In genomic region chr14:27758230-27758629, GRCm38 (mm10) we compare ENCODE assay signal across 10 mouse cellular contexts.
DNase-seq lines count a peak whose midpoint lies in the region; ATAC-seq and TF ChIP-seq lines count a peak whose summit lies in the region.
"Had no signal": no experiment of that assay in that cellular context is flagged by ENCODE, and none has a peak within 500 bp of the region (broad histone marks: within the 10 kb centered on the region; RNA-seq: fewer than 3 reads in every experiment).

No protein-coding gene starts in this region.

- no peak for TF ChIP-seq POLR2A in cortical plate, adult 2 months (IDR thresholded peaks at IDR 0.05; ENCODE audit: extremely low read depth, insufficient read depth, low read length)

- H3K9me3 ChIP-seq in midbrain, embryonic 13.5 days, result no peaks in the 10 kb centered on the region
- H3K9me3 ChIP-seq: forebrain, embryonic 13.5 days had no signal

- DNase-seq in gastrocnemius, adult 2 months, result no peak
- DNase-seq in gastrocnemius, adult 18-20 months (ENCODE audit: low spot score), result no peak
- DNase-seq in left cerebral cortex, adult 18-20 months (ENCODE audit: low spot score in 2 of 2), result peak; percentile 36 to 49
- DNase-seq in left cerebral cortex, adult 11 months (ENCODE audit: low spot score), result no peak
- DNase-seq in retina, embryonic 14.5 days (ENCODE audit: low spot score), result peak; percentile 27
- no peak for DNase-seq in retina, postnatal 1 day

- no peaks in the 10 kb centered on the region for H3K36me3 ChIP-seq in midbrain, embryonic 13.5 days

- H3K4me2 ChIP-seq in midbrain, embryonic 13.5 days (replicated peaks), result no peak overlapping the region
- H3K4me2 ChIP-seq: forebrain, embryonic 13.5 days; hindbrain, embryonic 14.5 days had no signal

- peak; percentile 43 for TF ChIP-seq CTCF in gastrocnemius, adult 2 months (IDR thresholded peaks at IDR 0.05)
- peak; percentile 28; the same call in 1 of the 2 replicates for TF ChIP-seq CTCF in cortical plate, adult 2 months (IDR thresholded peaks at IDR 0.05; ENCODE audit: extremely low read depth, insufficient read depth, low read length)

- H3K27ac ChIP-seq in gastrocnemius, adult 2 months, result no peak overlapping the region
- H3K27ac ChIP-seq in cortical plate, adult 2 months (ENCODE audit: insufficient read depth, low read length), result no peak overlapping the region
- no peak overlapping the region for H3K27ac ChIP-seq in midbrain, embryonic 13.5 days
- H3K27ac ChIP-seq: forebrain, embryonic 13.5 days; hindbrain, embryonic 14.5 days had no signal

- 94% methylated on average over 1 of the region's 1 CpGs for WGBS in midbrain, embryonic 13.5 days

- no peak for ATAC-seq in midbrain, embryonic 13.5 days
- ATAC-seq: forebrain, embryonic 13.5 days had no signal

- no peaks in the 10 kb centered on the region; the same call in 1 of the 2 replicates for H3K4me1 ChIP-seq in cortical plate, adult 2 months (ENCODE audit: control insufficient read depth, insufficient read depth, low read length)
- no peaks in the 10 kb centered on the region for H3K4me1 ChIP-seq in midbrain, embryonic 13.5 days (replicated peaks)
- H3K4me1 ChIP-seq: forebrain, embryonic 13.5 days had no signal

- no peaks in the 10 kb centered on the region for H3K27me3 ChIP-seq in midbrain, embryonic 13.5 days
- H3K27me3 ChIP-seq: forebrain, embryonic 13.5 days had no signal

- no peak overlapping the region for H3K4me3 ChIP-seq in gastrocnemius, adult 2 months
- no peak overlapping the region for H3K4me3 ChIP-seq in cortical plate, adult 2 months (ENCODE audit: insufficient read depth, low read length)
- H3K4me3 ChIP-seq in midbrain, embryonic 13.5 days (replicated peaks), result no peak overlapping the region
- H3K4me3 ChIP-seq: forebrain, embryonic 13.5 days had no signal

- intact Hi-C loops in gastrocnemius, adult 2 months (cut with DNase I), result no loop called here

- H3K9ac ChIP-seq in midbrain, embryonic 13.5 days (replicated peaks), result no peak overlapping the region
- H3K9ac ChIP-seq: forebrain, embryonic 13.5 days; hindbrain, embryonic 14.5 days had no signal

Comparison
In these comparisons a context has a peak if more than half of its experiments do, and no peak if none do; other contexts are left out.
1. DNase-seq: peak in left cerebral cortex, adult 18-20 months (2 of 2) and retina, embryonic 14.5 days (single experiment); none in gastrocnemius, adult 2 months (single experiment), gastrocnemius, adult 18-20 months (single experiment), left cerebral cortex, adult 11 months (single experiment) and retina, postnatal 1 day (single experiment).